Mouse (Mus musculus): ENCODE measurements around the gene Atp6v1g2. TPM values are rescaled to one million over a fixed set of nuclear protein-coding genes. Genes with fewer than 3 reads are reported as not detected.

Gene Atp6v1g2
- total and polyA plus RNA-seq, 2 experiments from 2014 or later, result 81.4 to 146 TPM

- Histone ChIP-seq H3K9ac (peak overlapping the region; percentile 23; the same call in 1 of the 2 replicates), H3K36me3 (ENCODE audit: insufficient read depth) (no peaks in the 10 kb centered on the region), H3K27me3 (ENCODE audit: insufficient read depth, low read length) (peaks cover 12% of the 10 kb centered on the region), H3K9me3 (ENCODE audit: low read length) (no peaks in the 10 kb centered on the region), H3K27ac (ENCODE audit: low read depth, low read length) (no peak overlapping the region), H3K4me2 (ENCODE audit: low read depth) (peak overlapping the region; percentile 64), H3K4me1 (ENCODE audit: insufficient read depth) (0 out of 2 replicates have a peak, but pooled peaks cover 10% of the 10 kb centered on the region), H3K4me3 (ENCODE audit: low read depth, low read length) (peak overlapping the region; percentile 38)
- WGBS, result 28% methylated on average over 9 of the region's 9 CpGs
- ATAC-seq, result no peak
- no peak for DNase-seq
- no peak for TF ChIP-seq CTCF (IDR thresholded peaks at IDR 0.05; ENCODE audit: low read depth)
Observed at GRCm38 (mm10) chr17:35196321-35196641, 37.2 kb upstream of the Atp6v1g2 start.

GRCm38 (mm10) chr17:35197126-35197525 is 36.3 kb upstream of the Atp6v1g2 start:
- Histone ChIP-seq H3K9ac (no peak overlapping the region), H3K36me3 (ENCODE audit: insufficient read depth) (no peaks in the 10 kb centered on the region), H3K27ac (ENCODE audit: low read depth, low read length) (no peak overlapping the region), H3K9me3 (ENCODE audit: low read length) (no peaks in the 10 kb centered on the region), H3K4me3 (ENCODE audit: low read depth, low read length) (no peak overlapping the region), H3K4me1 (ENCODE audit: insufficient read depth) (0 out of 2 replicates have a peak, but pooled peaks cover 10% of the 10 kb centered on the region), H3K4me2 (ENCODE audit: low read depth) (no peak overlapping the region), H3K27me3 (ENCODE audit: insufficient read depth, low read length) (peaks cover 12% of the 10 kb centered on the region)
- no peak for DNase-seq
- ATAC-seq, result no peak
- no peak for TF ChIP-seq CTCF (IDR thresholded peaks at IDR 0.05; ENCODE audit: low read depth)
- 51% methylated on average over 5 of the region's 6 CpGs for WGBS

DNA sequence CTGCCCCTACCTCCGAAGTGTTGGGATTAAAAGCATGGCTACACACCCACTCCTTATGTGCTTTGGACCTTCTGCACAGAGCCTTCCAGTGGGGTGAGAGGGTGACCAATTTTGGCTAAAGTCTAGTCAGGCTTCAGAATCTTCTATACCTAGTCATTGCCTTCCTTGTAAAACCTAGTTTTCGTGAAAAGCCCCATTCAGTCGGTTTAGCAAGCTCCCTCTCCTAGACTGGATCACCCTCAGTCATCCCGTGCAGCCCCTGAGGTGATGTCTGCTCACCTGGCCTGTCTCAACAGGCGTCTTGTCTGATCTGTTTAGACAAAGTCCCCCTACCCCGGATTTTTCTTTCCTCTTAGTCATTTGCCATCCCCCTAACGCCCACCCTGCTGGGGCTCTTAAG is 35.4 kb upstream of the Atp6v1g2 start:
- H3K9me3 ChIP-seq (ENCODE audit: low read length), result no peaks in the 10 kb centered on the region
- TF ChIP-seq CTCF (IDR thresholded peaks at IDR 0.05; ENCODE audit: low read depth), result no peak
- peaks cover 12% of the 10 kb centered on the region for H3K27me3 ChIP-seq (ENCODE audit: insufficient read depth, low read length)
- no peak for DNase-seq
- no peak overlapping the region for H3K9ac ChIP-seq
- H3K4me3 ChIP-seq (ENCODE audit: low read depth, low read length), result no peak overlapping the region
- H3K4me2 ChIP-seq (ENCODE audit: low read depth), result no peak overlapping the region
- no peaks in the 10 kb centered on the region for H3K36me3 ChIP-seq (ENCODE audit: insufficient read depth)
- 63% methylated on average over 7 of the region's 7 CpGs for WGBS
- no peak for ATAC-seq
- H3K4me1 ChIP-seq (ENCODE audit: insufficient read depth), result 0 out of 2 replicates have a peak, but pooled peaks cover 10% of the 10 kb centered on the region
- H3K27ac ChIP-seq (ENCODE audit: low read depth, low read length), result no peak overlapping the region

DNA sequence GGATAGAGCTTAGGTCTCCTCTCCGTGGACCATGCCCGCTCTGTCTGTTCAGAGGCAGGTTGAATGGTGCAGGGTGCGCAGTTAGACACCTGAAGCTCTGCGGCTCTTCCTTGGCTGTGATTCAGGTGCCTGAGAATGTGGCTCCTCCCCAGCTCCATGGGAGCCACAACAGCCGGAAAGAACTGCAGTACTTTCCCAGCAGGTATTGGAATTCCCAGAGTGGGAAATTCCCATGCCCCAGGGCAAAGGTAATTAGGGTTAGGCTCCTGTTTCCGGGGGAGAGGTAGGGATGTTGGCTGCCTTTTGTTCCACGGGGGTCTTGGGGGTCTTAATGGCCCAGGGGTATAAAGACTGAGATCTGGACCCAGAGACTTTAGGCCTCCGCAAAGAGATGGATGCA is 34.5 kb upstream of the Atp6v1g2 start:
- H3K9me3 ChIP-seq (ENCODE audit: low read length), result no peaks in the 10 kb centered on the region
- no peak for ATAC-seq

GRCm38 (mm10) chr17:35200398-35200797 is 33.1 kb upstream of the Atp6v1g2 start:
- Histone ChIP-seq H3K4me1 (ENCODE audit: insufficient read depth) (0 out of 2 replicates have a peak, but pooled peaks cover 7% of the 10 kb centered on the region), H3K9me3 (ENCODE audit: low read length) (no peaks in the 10 kb centered on the region), H3K4me3 (ENCODE audit: low read depth, low read length) (no peak overlapping the region), H3K36me3 (ENCODE audit: insufficient read depth) (no peaks in the 10 kb centered on the region), H3K27me3 (ENCODE audit: insufficient read depth, low read length) (peaks cover 7% of the 10 kb centered on the region), H3K27ac (ENCODE audit: low read depth, low read length) (no peak overlapping the region), H3K9ac (no peak overlapping the region), H3K4me2 (ENCODE audit: low read depth) (no peak overlapping the region)
- 87% methylated on average over 11 of the region's 11 CpGs for WGBS
- ATAC-seq (no peak), DNase-seq (no peak)
- TF ChIP-seq CTCF (IDR thresholded peaks at IDR 0.05; ENCODE audit: low read depth), result no peak

More for the DNA sequence above, 34.5 kb upstream of the Atp6v1g2 start:
- Histone ChIP-seq H3K27ac (ENCODE audit: low read depth, low read length) (no peak overlapping the region), H3K4me3 (ENCODE audit: low read depth, low read length) (no peak overlapping the region), H3K4me2 (ENCODE audit: low read depth) (no peak overlapping the region), H3K36me3 (ENCODE audit: insufficient read depth) (no peaks in the 10 kb centered on the region), H3K27me3 (ENCODE audit: insufficient read depth, low read length) (peaks cover 12% of the 10 kb centered on the region), H3K4me1 (ENCODE audit: insufficient read depth) (0 out of 2 replicates have a peak, but pooled peaks cover 10% of the 10 kb centered on the region), H3K9ac (no peak overlapping the region)
- 27% methylated on average over 8 of the region's 8 CpGs for WGBS
- DNase-seq, result no peak
- no peak for TF ChIP-seq CTCF (IDR thresholded peaks at IDR 0.05; ENCODE audit: low read depth)

- ATAC-seq (no peak), DNase-seq (no peak)
- Histone ChIP-seq H3K4me3 (ENCODE audit: low read depth, low read length) (no peak overlapping the region), H3K27ac (ENCODE audit: low read depth, low read length) (no peak overlapping the region), H3K9ac (no peak overlapping the region), H3K4me1 (ENCODE audit: insufficient read depth) (0 out of 2 replicates have a peak, but pooled peaks cover under 1% of the 10 kb centered on the region), H3K36me3 (ENCODE audit: insufficient read depth) (no peaks in the 10 kb centered on the region), H3K27me3 (ENCODE audit: insufficient read depth, low read length) (peaks cover 5% of the 10 kb centered on the region), H3K4me2 (ENCODE audit: low read depth) (no peak overlapping the region), H3K9me3 (ENCODE audit: low read length) (no peaks in the 10 kb centered on the region)
- no peak for TF ChIP-seq CTCF (IDR thresholded peaks at IDR 0.05; ENCODE audit: low read depth)
- 82% methylated on average over 11 of the region's 11 CpGs for WGBS
Observed at GRCm38 (mm10) chr17:35201128-35201527, 32.3 kb upstream of the Atp6v1g2 start.

DNA sequence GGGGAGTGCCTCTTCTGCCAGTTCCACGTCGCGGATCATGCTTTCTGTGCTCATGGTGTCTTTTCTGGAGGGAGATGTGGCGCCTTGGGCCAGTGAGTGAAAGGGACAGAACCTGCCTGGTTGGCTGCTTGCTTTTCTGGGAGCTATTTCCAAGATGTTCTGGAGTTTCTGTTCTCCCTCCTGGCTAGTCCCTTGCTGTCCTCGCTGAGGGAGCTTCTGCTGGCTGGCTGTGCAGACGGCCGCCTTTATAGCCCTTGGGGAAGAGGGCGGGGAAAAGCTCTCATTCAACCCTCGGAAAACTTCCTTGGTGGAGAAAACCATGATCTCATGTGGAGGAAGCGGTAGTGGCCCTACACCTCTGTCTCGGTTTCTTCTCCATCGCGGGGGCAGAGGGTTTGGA is 31.7 kb upstream of the Atp6v1g2 start, which contains the start of gene Tnf:
Gene Tnf (minus strand): TSS at position 221 of the 400 bp plus-strand sequence.
- no peak within 1 kb of the TSS for H3K4me3 ChIP-seq (ENCODE audit: low read depth, low read length)
- H3K27ac ChIP-seq (ENCODE audit: low read depth, low read length), result no peak within 1 kb of the TSS
- ATAC-seq (no peak), DNase-seq (no peak)
- no peaks in the 10 kb centered on the region for H3K36me3 ChIP-seq (ENCODE audit: insufficient read depth)
- TF ChIP-seq CTCF (IDR thresholded peaks at IDR 0.05; ENCODE audit: low read depth), result no peak
- H3K4me1 ChIP-seq (ENCODE audit: insufficient read depth), result no peaks in the 10 kb centered on the region
- H3K9me3 ChIP-seq (ENCODE audit: low read length), result no peaks in the 10 kb centered on the region
- whole genome bisulfite sequencing, result 49% methylated on average over 13 of the region's 13 CpGs
- H3K4me2 ChIP-seq (ENCODE audit: low read depth), result no peak within 1 kb of the TSS
- H3K27me3 ChIP-seq (ENCODE audit: insufficient read depth, low read length), result peaks cover 5% of the 10 kb centered on the region
- H3K9ac ChIP-seq, result no peak within 1 kb of the TSS
